Mouse (Mus musculus): ENCODE measurements around the gene Gm10477.
A peak's percentile ranks its signal among the peaks of the same experiment; 100 is the strongest.
"Not testable (repeated sequence)": the region's sequence is repeated elsewhere in the genome, so short reads cannot be mapped to it uniquely, and the experiment has no call there.

The Gm10477 gene

GRCm38 (mm10) chrX:56524442-56524841 is at the start of gene Gm10477:
TSS of gene Gm10477 (plus strand) at chrX:56524742.
- not testable (repeated sequence) for DNase-seq

- DNase-seq, result no peak
Measured at GRCm38 (mm10) chrX:56477553-56477952, 47.0 kb upstream of the Gm10477 start.

- DNase-seq, result no peak
Measured at GRCm38 (mm10) chrX:56481906-56482305, 42.6 kb upstream of the Gm10477 start.

- peak; percentile 77 to 80 for DNase-seq
Measured at GRCm38 (mm10) chrX:56489758-56490157, 34.8 kb upstream of the Gm10477 start.

- DNase-seq, result no peak
Measured at GRCm38 (mm10) chrX:56497241-56497640, 27.3 kb upstream of the Gm10477 start.

GRCm38 (mm10) chrX:56531266-56531665 is 6.7 kb downstream of the Gm10477 start:
- peak; percentile 74 to 78 for DNase-seq

- DNase-seq, result peak; percentile 50 to 56
Measured at GRCm38 (mm10) chrX:56537162-56537561, 12.6 kb downstream of the Gm10477 start.

GRCm38 (mm10) chrX:56549506-56549905 is 25.0 kb downstream of the Gm10477 start, which contains the start of gene Gm648:
TSS of gene Gm648 (minus strand) at chrX:56549606.
- DNase-seq, result no peak

- no peak for DNase-seq
Measured at GRCm38 (mm10) chrX:56553584-56553983, 29.0 kb downstream of the Gm10477 start.

- peak; percentile 27 to 42 for DNase-seq
Measured at GRCm38 (mm10) chrX:56572465-56572864, 47.9 kb downstream of the Gm10477 start.

All from kidney, postnatal 4 days (tissue).